Mouse (Mus musculus) mesoderm, embryonic 11.5 days (tissue): ENCODE data around the gene Fam178b.
"Not testable (repeated sequence)": the region's sequence is repeated elsewhere in the genome, so short reads cannot be mapped to it uniquely, and the experiment has no call there.

ENCODE experiments used
- DNase-seq: peaks from one replicate; pipeline ENCODE4 v3.0.0-alpha.2; 2012; ENCODE audit warnings: low read depth, low spot score

Gene Fam178b

DNA sequence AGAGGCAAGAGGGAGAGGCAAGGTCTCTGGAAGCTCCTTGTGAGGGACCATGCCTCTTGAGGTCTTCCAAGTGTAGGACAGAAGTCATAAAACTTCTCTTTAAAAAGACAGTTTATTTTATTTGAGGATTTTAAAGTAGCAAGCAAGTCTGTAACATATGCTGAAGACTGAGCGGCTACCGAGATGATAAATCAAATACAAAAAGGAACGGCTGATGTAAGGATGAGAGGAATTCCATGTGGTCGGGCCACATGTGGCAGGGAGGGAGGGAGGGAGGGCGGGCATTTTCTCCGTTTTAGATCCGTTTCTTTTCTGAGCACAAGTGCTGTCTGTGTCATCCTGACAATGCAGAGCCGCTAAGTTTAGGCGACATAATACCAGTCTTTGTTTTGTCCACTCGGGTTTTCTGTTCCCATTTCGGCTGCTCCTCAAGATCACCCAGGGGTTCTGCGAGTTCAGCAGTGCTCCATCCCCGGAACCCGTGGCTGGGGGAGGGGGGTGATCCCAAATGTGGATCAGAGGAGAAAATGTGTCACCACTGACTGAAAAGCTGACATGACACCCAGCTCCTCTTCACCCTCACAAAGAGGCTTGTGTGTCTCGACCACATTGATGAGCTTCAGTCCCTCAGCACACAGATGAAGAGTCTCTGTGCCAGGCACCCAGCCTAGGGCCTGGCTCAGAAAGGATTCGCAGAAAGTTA lies 10.2 kb downstream of the Fam178b start:
- peak; percentile 55 for DNase-seq

DNA sequence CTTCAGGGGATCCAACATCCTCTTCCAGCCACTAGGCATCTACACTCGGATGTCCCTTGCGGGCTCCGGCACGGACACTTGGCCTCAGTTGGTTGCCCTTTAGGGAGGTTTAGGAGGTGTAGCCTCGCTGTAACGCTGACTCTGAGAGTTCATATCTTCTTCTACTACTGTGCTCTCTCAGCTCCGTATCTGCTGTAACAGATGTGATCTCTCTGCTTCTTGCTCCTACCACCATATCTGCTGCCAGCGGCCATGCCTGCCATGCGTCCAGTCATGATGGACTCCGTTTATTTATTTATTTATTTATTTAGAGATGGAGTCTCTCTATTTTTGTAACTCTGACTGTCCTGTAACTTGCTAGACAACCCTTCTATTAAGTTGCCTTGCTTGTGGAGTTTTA lies 11.7 kb downstream of the Fam178b start:
- DNase-seq, result no peak

DNA sequence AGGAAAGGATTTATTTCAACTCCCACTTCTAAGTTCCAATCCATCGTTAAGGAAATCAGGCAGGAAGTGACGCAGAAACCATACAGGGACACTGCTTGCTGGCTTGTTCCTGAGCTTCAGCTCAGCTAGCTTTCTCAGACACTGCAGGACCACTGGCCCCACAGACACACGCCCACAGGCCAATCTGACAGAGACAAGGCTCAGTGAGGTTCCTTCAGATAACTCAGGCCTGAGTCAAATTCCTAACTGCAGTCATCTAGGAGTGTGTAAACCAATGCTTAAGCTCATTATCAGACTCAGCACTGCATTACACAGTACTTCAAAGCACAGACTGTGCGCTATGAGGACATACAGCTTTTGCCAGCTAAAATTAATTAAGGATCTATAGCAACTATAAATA lies 12.7 kb downstream of the Fam178b start:
- DNase-seq, result no peak

DNA sequence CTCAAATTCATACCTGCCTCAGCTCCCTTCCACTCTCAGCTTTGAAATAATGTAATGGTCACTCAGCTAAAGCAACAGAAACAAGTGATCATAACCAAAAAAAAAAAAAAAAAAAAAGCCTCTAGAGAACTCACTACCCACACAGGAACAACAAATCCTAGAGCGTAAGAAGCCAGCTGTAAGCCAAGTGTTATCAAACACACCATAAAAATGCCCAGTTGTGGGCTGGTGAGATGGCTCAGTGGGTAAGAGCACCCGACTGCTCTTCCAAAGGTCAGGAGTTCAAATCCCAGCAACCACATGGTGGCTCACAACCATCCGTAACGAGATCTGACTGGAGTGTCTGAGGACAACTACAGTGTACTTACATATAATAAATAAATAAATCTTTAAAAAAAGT lies 15.0 kb downstream of the Fam178b start:
- not testable (repeated sequence) for DNase-seq

DNA sequence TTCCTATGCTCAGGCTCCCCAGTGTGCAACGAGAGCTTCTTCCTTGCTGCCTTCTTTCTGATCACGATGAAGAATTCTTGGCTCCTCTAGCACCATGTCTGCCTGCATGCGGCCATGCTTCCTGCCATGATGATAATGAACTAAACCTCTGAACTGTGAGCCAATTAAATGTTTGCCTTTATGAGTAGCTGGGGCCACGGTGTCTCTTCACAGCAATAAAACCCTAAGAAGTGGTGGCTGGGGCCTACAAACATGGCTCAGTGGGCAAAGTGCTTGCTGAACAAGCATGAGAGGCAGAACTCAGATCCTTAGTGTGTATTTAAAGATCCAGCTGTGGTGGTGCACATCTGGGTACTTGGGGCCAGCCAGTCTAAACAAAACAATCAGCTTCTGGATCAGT lies 17.0 kb downstream of the Fam178b start:
- no peak for DNase-seq

DNA sequence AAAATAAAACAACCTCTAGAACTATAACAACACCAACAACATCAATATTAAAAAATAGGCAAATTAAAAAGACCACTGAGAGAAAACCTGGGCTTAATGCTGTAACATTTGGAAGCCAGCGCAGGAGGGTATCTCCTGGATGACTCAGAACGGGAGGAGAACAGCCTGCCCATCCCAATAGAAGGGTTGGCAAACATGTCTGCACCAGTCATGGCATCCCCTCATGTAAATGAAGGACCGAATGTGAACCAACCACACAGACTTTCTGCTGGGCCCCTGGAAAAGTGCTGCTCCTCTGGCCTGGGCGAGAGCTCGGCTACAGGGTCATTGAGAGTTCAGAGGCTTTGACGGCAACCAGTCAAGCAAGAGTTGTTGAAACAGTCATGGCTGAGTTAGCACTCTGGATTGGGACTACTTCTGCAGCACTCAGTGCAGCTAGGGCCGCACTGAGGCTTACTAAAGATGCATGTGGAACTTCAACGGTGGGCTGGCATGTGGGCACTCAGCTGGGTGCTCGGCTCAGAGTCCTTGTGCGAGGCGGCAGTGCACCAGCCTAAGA lies 17.7 kb downstream of the Fam178b start:
- peak; percentile 43 for DNase-seq

DNA sequence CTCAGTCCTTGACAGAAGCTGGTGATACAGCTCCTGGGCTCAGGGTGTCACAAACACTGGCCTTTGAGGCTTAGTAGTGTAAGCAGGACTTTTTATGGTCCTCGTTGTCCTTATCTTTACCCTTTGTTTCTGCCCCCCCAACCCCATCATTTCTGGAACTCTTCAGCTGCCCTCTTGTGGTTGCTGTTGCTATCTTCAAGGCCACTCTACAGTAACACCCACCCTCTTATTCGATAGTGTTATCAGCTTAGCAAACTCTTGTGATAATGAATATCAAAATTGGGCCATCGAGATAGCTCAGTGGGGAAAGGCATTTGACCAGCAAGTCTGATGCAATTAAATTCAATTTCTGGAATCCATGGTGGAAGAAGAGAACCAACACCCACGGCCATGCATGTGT lies 18.5 kb downstream of the Fam178b start:
- DNase-seq, result no peak

DNA sequence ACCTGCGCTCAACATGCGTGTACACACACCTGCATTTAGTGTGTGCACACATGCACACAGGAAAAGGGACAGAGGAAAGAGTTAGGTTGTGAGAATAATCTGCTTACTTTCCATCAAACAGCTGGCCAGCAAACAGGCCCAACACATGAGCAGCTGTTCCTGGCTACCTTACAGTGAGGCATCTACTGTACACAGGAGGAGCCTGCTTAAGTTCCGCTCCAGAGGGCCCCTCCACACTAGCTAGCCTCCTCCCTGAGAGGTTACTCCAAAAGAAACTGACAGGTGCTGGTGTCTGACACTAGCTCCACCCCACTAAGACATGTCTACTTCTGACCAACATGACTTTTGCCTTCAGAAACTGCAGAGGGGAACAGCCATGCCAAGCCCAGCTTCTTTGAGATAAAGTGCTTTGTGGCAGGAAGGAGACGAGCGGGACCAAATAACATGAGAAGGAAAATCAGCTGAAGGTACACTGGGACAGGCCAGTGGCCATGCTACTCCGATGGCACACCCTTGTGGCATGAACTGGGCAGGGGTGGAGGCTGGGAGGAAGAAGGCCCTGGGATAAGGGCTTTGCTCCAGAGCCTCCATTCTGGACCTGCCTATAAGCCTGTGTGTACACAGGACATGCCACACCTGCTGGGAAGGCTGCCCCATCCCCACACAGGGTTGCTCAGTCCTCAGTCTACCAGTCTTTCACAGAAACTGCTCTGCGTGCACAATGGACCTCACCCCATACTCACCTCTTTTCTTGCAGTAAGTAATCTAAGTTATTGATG lies 24.2 kb downstream of the Fam178b start:
- no peak for DNase-seq

DNA sequence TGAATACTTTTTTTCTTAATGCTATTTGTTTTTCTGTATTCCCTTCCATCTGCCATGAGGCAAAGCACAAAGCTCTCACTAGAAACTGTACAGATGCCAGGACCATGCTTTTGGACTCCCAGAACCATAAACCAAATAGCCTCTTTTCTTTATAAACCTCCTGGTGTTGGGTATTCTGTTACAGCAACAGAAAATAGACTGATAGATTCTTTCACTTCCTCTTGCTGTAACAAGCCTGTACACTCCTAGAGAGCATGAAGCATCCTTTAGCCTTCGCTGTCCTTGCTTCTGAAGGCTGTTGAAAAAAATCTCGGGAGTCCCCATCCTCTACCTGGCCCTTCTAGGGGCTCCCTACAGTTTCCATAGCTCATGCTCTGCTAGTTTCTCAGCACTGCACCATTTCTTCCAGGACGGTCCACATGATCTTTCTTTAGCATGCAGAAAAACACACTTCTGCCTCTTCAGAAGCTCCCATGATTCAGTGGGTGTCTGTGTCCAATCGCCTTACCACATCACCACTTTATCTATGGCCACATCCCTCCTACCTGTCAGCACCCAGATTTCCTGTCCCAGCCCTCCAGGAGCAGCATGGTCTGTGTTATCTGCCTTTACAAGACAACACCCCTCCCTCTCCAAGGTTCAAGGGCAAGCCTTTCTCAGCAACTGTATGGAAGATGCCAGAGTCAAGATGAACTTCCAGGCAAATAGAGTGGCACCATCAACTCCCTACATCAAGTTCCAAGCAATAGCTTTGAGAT lies 25.1 kb downstream of the Fam178b start:
- no peak for DNase-seq

DNA sequence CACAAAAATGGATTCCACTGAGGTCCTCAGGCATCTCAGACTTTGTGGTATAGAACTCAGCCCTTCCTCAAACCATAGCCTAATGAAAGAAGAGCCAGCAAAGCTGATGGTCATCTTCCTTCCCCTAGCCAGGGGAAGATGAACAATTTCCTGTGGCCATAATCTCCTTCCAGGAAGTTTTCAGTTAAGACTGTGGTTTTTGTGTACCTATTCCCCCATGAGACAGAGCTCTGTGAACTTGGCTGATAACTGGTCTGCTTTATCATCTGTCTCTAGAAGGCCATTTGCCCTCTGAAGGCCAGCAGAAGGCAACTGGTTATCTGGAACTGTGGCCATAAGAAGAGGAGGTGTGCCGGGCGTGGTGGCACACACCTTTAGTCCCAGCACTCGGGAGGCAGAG lies 26.8 kb downstream of the Fam178b start:
- no peak for DNase-seq

DNA sequence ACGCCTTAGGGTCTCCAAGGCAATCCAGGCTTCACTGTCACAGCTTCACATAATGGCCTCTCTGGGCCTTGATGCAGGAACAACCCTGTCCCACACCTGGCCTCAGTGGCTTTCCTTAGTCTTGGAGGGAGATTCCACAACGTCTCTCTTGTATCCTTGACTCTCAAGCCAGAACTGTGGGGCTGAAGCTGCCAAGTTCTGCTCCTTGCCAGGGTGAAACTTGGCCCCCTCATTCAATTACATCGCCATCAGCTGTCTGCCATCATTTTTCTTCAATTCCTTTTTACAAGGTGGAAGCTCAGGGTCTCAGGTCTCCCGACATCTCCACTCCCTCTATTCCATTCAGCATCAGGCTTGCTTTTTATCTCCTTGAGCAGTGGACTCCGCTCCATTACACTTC lies 27.9 kb downstream of the Fam178b start:
- DNase-seq, result no peak

DNA sequence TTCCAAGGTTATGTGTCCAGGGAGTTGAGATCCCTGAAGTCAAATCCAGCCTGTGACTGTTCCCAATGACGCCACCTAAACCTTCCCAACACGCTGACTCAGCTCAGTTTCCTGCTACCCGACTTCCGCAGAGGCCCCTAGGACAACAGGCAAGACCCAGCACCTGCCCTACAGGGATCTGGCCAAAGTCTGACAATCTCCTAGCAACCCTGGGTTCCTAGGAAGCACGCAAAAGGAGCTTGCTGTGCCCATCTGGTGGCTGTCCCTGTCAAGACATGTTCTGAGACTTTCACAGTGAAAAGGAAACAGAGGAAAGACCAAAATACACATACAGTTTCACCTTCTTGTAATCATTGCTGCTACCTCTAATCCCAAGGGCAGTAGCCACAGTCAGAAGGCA lies 35.4 kb downstream of the Fam178b start:
- no peak for DNase-seq

DNA sequence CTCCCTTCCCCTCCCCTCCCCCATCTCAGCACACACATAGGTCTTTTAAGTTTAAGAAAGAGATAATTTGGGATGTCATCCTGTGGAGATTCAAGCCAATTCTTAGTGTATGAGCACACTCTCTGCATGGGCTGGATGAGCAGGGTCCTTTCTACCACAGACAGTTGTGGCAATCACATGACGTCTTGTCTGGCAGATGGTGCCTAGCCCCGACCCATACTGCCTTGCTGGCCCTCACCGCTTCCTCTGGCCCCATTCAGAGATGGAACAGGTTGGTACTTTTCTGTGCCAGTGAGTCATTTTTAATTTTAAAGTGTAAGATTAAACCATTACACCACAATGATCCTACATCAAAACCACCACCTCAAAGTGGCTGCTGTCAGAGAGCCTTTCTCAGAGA lies 36.7 kb downstream of the Fam178b start:
- DNase-seq, result no peak

DNA sequence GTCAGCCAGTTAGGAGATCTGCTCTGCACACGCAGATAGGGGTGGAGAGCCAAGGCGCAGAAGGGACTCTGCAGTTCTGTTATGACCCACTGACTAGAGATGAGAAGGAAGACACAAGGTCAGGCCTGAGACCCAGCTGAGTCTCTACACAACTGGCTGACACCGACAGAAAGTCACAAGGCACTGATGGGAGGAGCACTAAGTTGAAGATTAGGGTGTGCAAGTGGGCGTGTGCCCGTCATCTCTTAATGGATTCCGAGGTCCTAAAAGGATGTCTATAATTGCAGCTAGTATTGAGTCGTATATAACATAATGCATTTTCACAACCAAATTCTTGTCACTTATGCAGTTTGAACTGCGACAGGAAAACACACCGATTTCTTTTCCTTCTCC lies 38.4 kb downstream of the Fam178b start:
- no peak for DNase-seq

DNA sequence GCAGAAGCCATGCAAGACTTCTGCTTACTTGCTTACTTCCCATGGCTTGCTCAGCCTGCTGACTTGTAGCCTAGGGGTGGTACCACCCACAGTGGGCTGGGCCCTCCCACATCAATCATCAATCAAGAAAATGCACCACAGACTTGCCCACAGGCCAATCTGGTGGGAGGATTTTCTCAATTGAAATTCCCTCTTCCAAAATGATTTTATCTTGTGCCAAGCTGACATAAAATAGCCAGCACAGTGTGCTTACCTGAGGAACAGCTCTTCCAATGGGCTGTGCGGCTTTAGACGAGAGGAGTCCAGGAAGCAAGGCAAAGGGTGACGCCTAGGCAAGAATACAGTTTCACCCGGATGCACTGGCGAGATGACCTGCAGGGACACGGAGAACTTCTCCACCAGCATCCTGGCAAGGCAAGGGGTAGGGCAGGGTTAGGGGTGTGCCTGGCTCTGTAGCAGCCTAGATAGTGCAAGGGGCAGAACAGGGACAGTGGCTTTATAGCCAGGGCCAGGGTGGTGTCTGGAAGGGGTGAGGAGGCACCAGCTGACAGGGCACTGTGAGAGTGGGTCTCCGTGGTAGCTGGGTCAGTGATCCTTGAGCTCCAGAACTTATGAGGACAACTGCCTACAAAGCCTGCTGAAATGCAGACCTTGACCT lies 38.9 kb downstream of the Fam178b start:
- DNase-seq, result no peak

DNA sequence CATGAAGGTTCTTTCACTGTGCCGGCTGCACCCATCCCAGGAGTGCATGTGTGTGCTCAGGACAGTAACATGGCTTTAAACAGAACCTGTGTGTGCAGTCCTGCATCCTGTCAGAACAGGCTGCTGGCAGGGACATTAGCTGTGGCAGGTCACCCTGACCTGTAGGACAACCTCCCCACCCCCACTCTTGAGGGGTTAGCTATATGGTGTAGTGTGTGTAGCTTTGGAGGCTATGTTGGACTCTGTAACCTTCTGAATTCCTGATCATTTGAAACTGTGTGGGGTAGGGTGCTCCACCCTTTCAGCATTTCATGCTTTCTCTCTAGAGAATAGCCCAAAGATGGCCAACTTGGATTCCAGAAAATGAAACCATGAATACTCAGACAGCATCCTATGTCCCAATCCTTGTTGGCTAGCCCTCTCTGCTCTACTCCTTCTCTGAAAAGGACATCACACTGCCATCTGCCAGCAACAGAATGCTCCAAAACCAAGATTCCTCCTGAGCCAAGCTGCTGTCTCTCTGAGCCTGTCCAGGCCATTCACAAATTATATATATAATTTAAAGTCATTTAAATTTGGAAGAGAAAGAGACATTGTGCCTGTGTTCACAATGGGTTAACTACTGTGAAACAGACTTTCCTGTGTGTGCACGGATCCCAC lies 47.0 kb downstream of the Fam178b start:
- DNase-seq, result no peak

DNA sequence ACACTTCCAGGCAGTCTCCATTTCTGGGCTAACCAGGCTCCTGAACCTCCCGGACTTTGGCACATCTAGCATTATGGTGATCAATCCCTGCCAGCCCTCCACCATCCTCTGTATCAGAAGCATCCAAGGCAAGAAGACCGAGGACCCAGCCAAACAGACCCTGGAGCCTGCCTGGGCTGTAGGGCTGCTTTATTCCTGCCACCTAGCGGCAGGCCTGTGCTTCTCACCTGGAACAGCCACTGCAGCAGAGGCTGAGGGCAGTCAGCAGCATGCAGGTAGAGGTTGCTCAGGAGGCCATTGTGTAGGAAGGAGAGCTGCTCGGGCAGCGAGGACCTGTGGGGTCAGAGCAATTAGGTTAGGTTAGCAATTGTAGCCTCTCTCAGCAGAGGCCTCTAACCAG lies 48.0 kb downstream of the Fam178b start:
- peak; percentile 64 for DNase-seq

DNA sequence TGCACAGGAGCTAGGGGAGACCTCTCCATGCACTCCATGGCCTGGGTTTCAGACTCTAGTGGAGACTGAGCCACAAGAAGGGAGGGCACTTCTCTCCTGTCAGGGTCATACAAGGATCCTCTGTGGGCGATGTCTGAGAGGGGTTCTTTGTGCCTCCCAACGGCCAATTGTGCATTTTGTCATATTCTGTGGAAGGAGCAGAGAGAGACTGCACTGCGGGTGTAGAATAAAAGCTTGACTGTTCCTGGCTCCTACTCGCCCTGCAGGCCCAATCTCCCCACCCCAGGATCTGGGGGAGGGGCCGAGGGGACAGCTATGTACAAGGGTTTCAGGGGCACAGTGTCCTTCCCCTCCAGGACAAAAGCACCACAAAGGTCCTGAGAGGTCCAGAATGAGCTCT lies 49.1 kb downstream of the Fam178b start:
- no peak for DNase-seq

DNA sequence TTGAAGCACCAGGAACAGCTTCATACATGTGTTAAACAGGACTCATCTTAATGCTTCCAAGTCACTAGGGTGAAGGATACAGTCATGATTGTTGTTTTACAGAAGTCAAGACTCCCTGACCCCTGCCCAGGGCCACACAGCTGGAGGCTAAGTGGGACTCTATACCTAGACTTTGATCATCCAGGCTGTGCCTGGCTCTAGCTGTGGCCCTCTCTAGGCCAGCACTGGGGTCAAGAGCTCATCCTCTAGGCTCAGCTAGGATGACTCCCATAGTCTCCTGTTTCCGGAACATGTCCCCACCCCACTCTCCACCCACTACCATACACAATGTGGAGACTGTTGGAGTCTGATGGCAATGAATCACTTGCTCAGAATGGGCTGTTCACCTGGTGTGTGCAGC lies 50.1 kb downstream of the Fam178b start:
- DNase-seq, result no peak

DNA sequence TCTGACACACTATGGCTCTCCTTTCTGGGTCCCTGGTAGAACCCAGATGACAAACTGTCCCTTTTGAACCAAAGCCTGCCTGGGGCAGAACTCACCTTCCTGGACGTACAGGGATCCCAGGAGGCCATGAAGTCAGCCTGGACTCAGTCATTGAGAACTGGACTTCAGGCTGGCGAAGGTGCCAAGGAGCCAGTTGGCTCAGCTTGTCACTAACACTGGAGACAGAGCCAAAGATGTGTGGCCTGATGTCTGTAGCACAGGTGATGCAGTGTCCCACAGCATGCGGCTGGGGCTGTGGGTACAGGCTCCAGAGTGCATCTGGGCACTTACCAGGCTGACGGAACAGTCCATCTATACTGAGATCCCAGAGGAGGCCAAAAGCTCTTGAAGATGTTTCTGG lies 50.9 kb downstream of the Fam178b start:
- no peak for DNase-seq

DNA sequence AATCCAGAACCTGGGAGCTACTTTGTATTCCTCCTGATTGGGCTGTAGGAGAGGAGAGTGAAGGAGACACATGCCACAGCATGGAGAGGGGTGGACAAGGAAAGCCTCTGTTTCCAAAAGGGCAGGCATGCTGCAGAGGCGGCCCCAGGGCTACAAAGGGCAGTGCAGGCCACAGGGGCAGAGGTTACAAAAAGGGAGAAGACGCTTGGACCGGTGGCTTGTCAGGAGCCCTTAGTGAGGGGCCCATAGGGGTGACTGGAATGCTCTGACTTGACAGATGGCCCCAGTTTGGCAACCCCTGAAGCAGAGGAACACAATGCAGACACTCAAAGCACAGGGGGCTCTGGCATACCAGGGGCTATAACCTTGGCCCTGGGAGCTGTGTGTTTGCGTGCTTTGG lies 51.6 kb downstream of the Fam178b start:
- peak; percentile 16 for DNase-seq
